Mouse (Mus musculus) Patski (cell line): Measurements from ENCODE around the gene Lrit2. TPM values are rescaled to one million over a fixed set of nuclear protein-coding genes. Genes with fewer than 3 reads are reported as not detected.

Source experiments
- ATAC-seq: fragments of 100-300 bp; one replicate; pipeline ENCODE4 v1.8.0; 2021
- CTCF ChIA-PET: fragments of 350-600 bp; sonication (Branson Sonifier 250); formaldehyde crosslinking; loops from one replicate; lab custom pipeline; 2022; ENCODE audit warnings: inconsistent platforms; lab: Charles Lee
- POLR2A ChIA-PET: fragments of 350-600 bp; sonication (Branson Sonifier 250); formaldehyde crosslinking; loops from one replicate; lab custom pipeline; 2022; ENCODE audit warnings: antibody characterized with exemption, inconsistent platforms; lab: Charles Lee
- DNase-seq: peaks from one replicate; pipeline ENCODE4 v3.0.0-alpha.2; 2011; ENCODE audit warnings: low read depth, low spot score
- H3K27me3 ChIP-seq: fragments of 371-371 bp; one replicate; pipeline ENCODE4 v1.5.1; 2021
- CTCF ChIP-seq: fragments of 100-300 bp; IDR thresholded peaks from one replicate; pipeline ENCODE4 v1.5.1; 2021
- in situ Hi-C: fragments of 300-500 bp; cut with MboI; formaldehyde crosslinking; loops from 3 replicates; pipeline ENCODE4 v1.11.1; 2018; ENCODE audit warnings: low pct_unique_long_range_greater_than_20kb, mixed read lengths
- polyA plus RNA-seq: library from polyadenylated mRNA; unstranded; gene quantifications from one replicate; pipeline ENCODE4 v1.2.3, GENCODE M21; 2021

Lrit2 gene
- polyA plus RNA-seq, 1 experiment from 2014 or later = not detected

DNA sequence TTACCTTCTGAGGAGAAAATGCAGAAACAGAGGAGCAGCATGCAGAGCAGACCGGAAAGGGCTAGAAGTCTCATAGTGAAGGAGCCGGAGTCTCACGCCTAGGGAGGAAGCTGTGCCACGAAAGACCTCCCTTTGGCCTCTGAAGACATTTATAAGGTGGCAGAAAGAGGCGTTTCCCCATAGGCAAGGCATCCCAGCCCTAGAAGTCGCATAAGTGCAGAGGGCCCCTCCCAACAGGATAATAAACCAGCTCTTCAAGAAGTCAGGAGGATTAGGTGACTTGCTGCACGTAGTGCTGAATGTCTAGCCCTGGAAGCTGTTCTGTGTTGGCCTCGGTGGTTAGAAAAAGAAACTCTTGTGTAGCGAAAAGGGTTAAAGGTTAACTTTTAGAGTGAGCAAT is 42.2 kb downstream of the Lrit2 start:
- ChIA-PET CTCF (interaction anchor here (1.4 kb wide), 1 partner anchor 18 kb away, joined by 4 read pairs; no protein-coding TSS in a partner anchor), POLR2A (no interaction called here)
- in situ Hi-C loops = no loop called here
- DNase-seq (no peak), ATAC-seq (no peak)
- no peaks in the 10 kb centered on the region for H3K27me3 ChIP-seq
- no peak for TF ChIP-seq CTCF

DNA sequence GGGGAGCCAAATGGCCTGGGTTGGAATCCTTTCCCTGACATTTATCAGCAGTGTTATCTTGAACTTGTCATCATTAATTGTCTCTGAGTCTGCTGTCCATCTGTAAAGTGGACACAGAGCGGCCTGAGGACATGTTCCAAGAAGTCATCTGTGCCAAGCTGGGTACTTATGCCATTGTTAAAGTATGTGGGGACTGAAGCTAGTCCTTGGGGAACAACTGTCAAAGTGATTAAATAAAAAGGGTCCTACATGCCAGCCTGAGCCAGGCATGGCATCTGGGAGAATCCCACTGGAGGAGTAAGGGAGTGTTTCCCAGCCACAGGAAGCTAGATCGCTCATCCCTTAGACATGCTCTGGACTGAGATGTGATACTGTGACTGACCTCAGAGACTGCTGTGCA is 42.7 kb downstream of the Lrit2 start:
- ATAC-seq = no peak
- H3K27me3 ChIP-seq = no peaks in the 10 kb centered on the region
- no peak for TF ChIP-seq CTCF
- no peak for DNase-seq
- CTCF ChIA-PET = interaction anchor here (1.4 kb wide), 1 partner anchor 17 kb away, joined by 4 read pairs; no protein-coding TSS in a partner anchor
- in situ Hi-C loops = no loop called here
- POLR2A ChIA-PET = no interaction called here

DNA sequence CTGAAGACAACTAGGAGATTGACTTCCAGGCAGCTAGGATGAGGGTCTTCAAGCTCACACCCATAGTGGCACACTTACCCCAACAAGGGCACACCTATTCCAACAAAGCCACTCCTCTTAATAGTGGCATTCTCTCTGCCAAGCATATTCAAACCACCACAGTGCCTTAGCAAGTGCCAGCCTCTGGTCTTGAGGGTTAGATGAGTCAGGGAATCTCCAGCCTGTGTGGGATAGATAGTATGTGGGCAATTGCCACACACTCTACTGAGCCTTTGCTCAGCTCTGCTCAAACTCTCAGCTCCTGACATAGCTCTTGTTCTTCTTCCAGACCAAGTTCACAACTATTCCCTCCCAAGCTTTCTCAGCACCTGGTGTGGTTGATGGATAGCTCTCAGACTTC is 43.6 kb downstream of the Lrit2 start:
- no peak for ATAC-seq
- TF ChIP-seq CTCF = no peak
- POLR2A ChIA-PET = no interaction called here

DNA sequence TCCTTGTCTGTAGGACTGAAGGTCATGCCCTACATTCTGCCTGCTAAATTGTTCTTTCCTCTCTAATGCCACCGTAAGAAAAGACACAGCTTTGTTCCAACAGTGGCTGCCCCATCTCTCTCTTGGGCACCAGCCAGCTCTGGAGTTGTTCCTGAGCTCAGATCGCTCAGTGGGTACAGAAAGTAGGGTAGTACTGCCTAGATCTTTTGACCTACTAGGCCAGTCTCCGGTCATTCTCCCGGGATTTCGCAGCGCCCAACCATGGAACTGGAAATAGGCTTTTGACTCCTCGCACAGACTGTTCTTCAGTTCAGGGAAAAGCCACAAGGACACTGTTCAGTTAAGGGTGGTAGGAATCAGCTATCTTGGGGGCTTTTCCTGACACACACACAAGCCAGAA is 45.2 kb downstream of the Lrit2 start:
- ChIA-PET CTCF (no interaction called here), POLR2A (no interaction called here)
- TF ChIP-seq CTCF = no peak
- ATAC-seq = no peak
- DNase-seq = no peak
- H3K27me3 ChIP-seq = no peaks in the 10 kb centered on the region
- in situ Hi-C loops = no loop called here

More for the DNA sequence above, 43.6 kb downstream of the Lrit2 start:
- H3K27me3 ChIP-seq = no peaks in the 10 kb centered on the region
- CTCF ChIA-PET = no interaction called here
- DNase-seq = no peak
- in situ Hi-C loops = no loop called here

DNA sequence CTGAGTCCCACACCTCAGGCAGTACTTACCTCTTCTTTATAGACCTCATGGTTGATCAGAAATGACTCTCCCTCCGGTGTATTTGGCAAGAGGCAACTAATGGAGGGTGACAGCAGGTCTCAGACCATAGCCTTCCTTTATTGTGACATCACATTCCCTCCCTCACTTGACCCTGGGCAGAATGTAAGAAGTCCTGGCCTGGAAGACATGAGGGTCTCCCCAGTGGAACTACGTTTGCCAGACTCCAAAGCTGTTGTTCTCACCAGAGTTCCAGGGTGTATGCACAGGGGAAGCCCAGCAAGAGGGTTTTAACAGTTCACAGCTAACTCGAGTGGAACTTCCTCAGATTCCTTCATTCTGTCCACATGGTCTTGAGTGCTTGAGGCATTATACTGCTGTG is 46.2 kb downstream of the Lrit2 start, which contains the start of gene 2610528A11Rik:
Gene 2610528A11Rik (minus strand): TSS at position 101 of the 400 bp plus-strand sequence.
- CTCF ChIA-PET = no interaction called here
- ATAC-seq (peak; percentile 10), DNase-seq (no peak)
- in situ Hi-C loops = no loop called here
- TF ChIP-seq CTCF = no peak
- POLR2A ChIA-PET = interaction anchor here (0.8 kb wide), 1 partner anchor 13 kb away, joined by 3 read pairs; no protein-coding TSS in a partner anchor
- H3K27me3 ChIP-seq = no peaks in the 10 kb centered on the region

DNA sequence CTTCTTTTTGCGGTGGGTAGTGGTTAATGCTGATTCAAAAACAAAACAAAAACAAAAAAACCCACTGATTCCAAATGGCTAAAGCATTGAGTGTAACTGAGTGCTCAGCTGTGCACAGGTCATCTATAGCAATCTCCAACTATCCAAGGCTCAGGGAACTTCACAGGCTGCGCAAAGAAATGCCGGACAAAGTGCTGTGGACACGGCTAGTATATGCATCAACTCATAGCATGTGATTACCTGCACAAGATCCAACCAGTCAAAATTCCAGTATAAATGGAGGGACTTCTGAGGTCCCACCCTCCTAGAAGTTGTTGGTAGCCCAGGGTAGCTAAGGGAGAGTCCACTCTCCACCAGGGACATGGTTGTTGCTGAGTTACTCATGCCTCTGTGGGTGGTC is 51.5 kb downstream of the Lrit2 start:
- DNase-seq (no peak), ATAC-seq (no peak)
- H3K27me3 ChIP-seq = no peaks in the 10 kb centered on the region
- TF ChIP-seq CTCF = no peak
- in situ Hi-C loops = no loop called here
- ChIA-PET POLR2A (no interaction called here), CTCF (no interaction called here)

Other genes starting within 250 kb of the Lrit2 start
- gene Ccser2, start 99.2 kb upstream of the Lrit2 start, polyA plus RNA-seq = 48.0 TPM
- gene Rgr, start 19.0 kb upstream of the Lrit2 start, polyA plus RNA-seq = not detected
- not detected for gene Lrit1, start 13.1 kb upstream of the Lrit2 start, polyA plus RNA-seq
- gene Cdhr1, start 30.4 kb downstream of the Lrit2 start, polyA plus RNA-seq = 0.04 TPM
- not detected for gene 2610528A11Rik, start 46.1 kb downstream of the Lrit2 start, polyA plus RNA-seq
- gene Ghitm, start 67.3 kb downstream of the Lrit2 start, polyA plus RNA-seq = 377 TPM